Mouse (Mus musculus) frontal cortex, postnatal 14 days (tissue): ENCODE data around the gene Tmem198.

Experiments used
- DNase-seq, 2 experiments: peaks; one replicate each; pipeline ENCODE4 v3.0.0; 2022; ENCODE audit warnings: low spot score in 2 of 2

The Tmem198 gene

GRCm38 (mm10) chr1:75517984-75518383 is 38.7 kb downstream of the Tmem198 start:
- DNase-seq: no peak

GRCm38 (mm10) chr1:75518427-75518826 is 39.1 kb downstream of the Tmem198 start:
- no peak for DNase-seq

- no peak for DNase-seq
Observed at GRCm38 (mm10) chr1:75519576-75519975, 40.2 kb downstream of the Tmem198 start.

- peak; percentile 79 to 88 for DNase-seq
Observed at GRCm38 (mm10) chr1:75521321-75522031, 42.1 kb downstream of the Tmem198 start, which contains the start of gene Stk11ip. Stk11ip (plus strand) TSS chr1:75521529.

- DNase-seq: no peak
Observed at GRCm38 (mm10) chr1:75524679-75525078, 45.3 kb downstream of the Tmem198 start.

- no peak for DNase-seq
Observed at GRCm38 (mm10) chr1:75530546-75530945, 51.2 kb downstream of the Tmem198 start.

GRCm38 (mm10) chr1:75532280-75533172 is 53.2 kb downstream of the Tmem198 start:
- no peak for DNase-seq

GRCm38 (mm10) chr1:75533325-75534252 is 54.3 kb downstream of the Tmem198 start:
- DNase-seq: no peak
